Mouse (Mus musculus) thymus, postnatal 0 days (tissue): ENCODE results near the gene Sowahb. TPM values are rescaled to one million over a fixed set of nuclear protein-coding genes. Genes with fewer than 3 reads are reported as not detected.

Source experiments
- DNase-seq: peaks from one replicate; pipeline ENCODE4 v3.0.0-alpha.2; 2015; ENCODE audit warnings: low spot score
- polyA plus RNA-seq: library from polyadenylated mRNA; unstranded; fragments of >200 nt; fragmentation: Nextera tagmentation; extraction: Ambion mirVana; gene quantifications from 2 replicates; pipeline ENCODE4 v1.2.1, GENCODE M21; 2015

Gene Sowahb
- polyA plus RNA-seq, 1 experiment from 2014 or later: 0.35 TPM

- no peak for DNase-seq
These were observed 38.9 kb downstream of the Sowahb start for GRCm38 (mm10) chr5:93005815-93006341.

- DNase-seq: no peak
These were observed 39.5 kb downstream of the Sowahb start for GRCm38 (mm10) chr5:93005229-93005814.

- DNase-seq: no peak
These were observed 42.2 kb downstream of the Sowahb start for GRCm38 (mm10) chr5:93002615-93003014.

- no peak for DNase-seq
These were observed 43.8 kb downstream of the Sowahb start for GRCm38 (mm10) chr5:93000774-93001757.

GRCm38 (mm10) chr5:93000060-93000459, 44.8 kb downstream of the Sowahb start:
- DNase-seq: no peak

- DNase-seq: no peak
These were observed 46.3 kb downstream of the Sowahb start for GRCm38 (mm10) chr5:92998494-92999016.

GRCm38 (mm10) chr5:92997428-92998120, 47.2 kb downstream of the Sowahb start:
- no peak for DNase-seq

- DNase-seq: no peak
These were observed 50.0 kb downstream of the Sowahb start for GRCm38 (mm10) chr5:92994861-92995260.

- no peak for DNase-seq
These were observed 50.5 kb downstream of the Sowahb start for GRCm38 (mm10) chr5:92994309-92994708.

- DNase-seq: no peak
These were observed 52.7 kb downstream of the Sowahb start for GRCm38 (mm10) chr5:92992106-92992505.

Other genes starting within 250 kb of the Sowahb start
- 59.9 and 61.0 TPM in 2 replicates for gene Sept11, start 48.4 kb upstream of the Sowahb start, polyA plus RNA-seq
- 104 and 128 TPM in 2 replicates for gene Ccni, start 161.5 kb upstream of the Sowahb start, polyA plus RNA-seq
- gene 2010109A12Rik, start 161.5 kb upstream of the Sowahb start, polyA plus RNA-seq: 4.2 and 6.2 TPM in 2 replicates
- gene Ccng2, start 222.2 kb upstream of the Sowahb start, polyA plus RNA-seq: 120 and 123 TPM in 2 replicates